Mouse (Mus musculus) embryonic facial prominence, embryonic 14.5 days (tissue): ENCODE results near the gene Dock4. TPM values are rescaled to one million over a fixed set of nuclear protein-coding genes. Genes with fewer than 3 reads are reported as not detected.

Experiments
- ATAC-seq: fragments of 200-750 bp; cut with Nextera tagmentation; 2 replicates; pipeline ENCODE4 v1.8.0; 2017; ENCODE audit warnings: low read depth, moderate number of reproducible peaks, moderate TSS enrichment
- DNase-seq: peaks from one replicate; pipeline ENCODE4 v3.0.0-alpha.2; 2015; ENCODE audit warnings: low spot score
- H3K27ac ChIP-seq: fragments of 300-500 bp; sonication (generic); replicated peaks from 2 replicates; pipeline ENCODE4 v1.5.1; 2014; ENCODE audit warnings: low read depth, mild to moderate bottlenecking, low read length, moderate library complexity
- H3K27me3 ChIP-seq: fragments of 300-500 bp; sonication (generic); replicated peaks from 2 replicates; pipeline ENCODE4 v1.6.1; 2014; ENCODE audit warnings: low read length; ENCODE audit not compliant: control insufficient read depth, insufficient read depth
- H3K36me3 ChIP-seq: fragments of 300-500 bp; sonication (generic); 2 replicates; pipeline ENCODE4 v1.6.1; 2014; ENCODE audit warnings: low read length, mixed read lengths; ENCODE audit not compliant: control insufficient read depth, insufficient read depth
- H3K4me1 ChIP-seq: fragments of 300-500 bp; sonication (generic); 2 replicates; pipeline ENCODE4 v1.6.1; 2014; ENCODE audit warnings: antibody characterized with exemption, low read length; ENCODE audit not compliant: control insufficient read depth, insufficient read depth
- H3K4me2 ChIP-seq: fragments of 300-500 bp; sonication (generic); 2 replicates; pipeline ENCODE4 v1.6.1; 2014; ENCODE audit warnings: low read depth, mild to moderate bottlenecking, low read length, moderate library complexity, mixed read lengths
- H3K4me3 ChIP-seq: fragments of 300-500 bp; sonication (generic); 2 replicates; pipeline ENCODE4 v1.5.1; 2014; ENCODE audit warnings: low read depth, mild to moderate bottlenecking, low read length
- H3K9ac ChIP-seq: fragments of 300-500 bp; sonication (generic); 2 replicates; pipeline ENCODE4 v1.6.1; 2014; ENCODE audit warnings: low read depth, mild to moderate bottlenecking, low read length, moderate library complexity, mixed read lengths
- H3K9me3 ChIP-seq: fragments of 300-500 bp; sonication (generic); 2 replicates; pipeline ENCODE4 v1.6.1; 2016; ENCODE audit warnings: low read length; ENCODE audit not compliant: control insufficient read depth
- WGBS: fragments of 180-500 bp; shearing (Covaris S2); extraction: QIAGEN DNeasy Blood & Tissue Kit; methylation state at CpG from one replicate; pipeline ENCODE4 v1.1.7; 2014; 5-methylcytosine and 5-hydroxymethylcytosine counted together
- polyA plus RNA-seq: library from polyadenylated mRNA; unstranded; fragments of >200 nt; fragmentation: Nextera tagmentation; extraction: Ambion mirVana; gene quantifications from 2 replicates; pipeline ENCODE4 v1.2.1, GENCODE M21; 2014

Dock4 gene
- polyA plus RNA-seq, 1 experiment from 2014 or later: 9.2 TPM

DNA sequence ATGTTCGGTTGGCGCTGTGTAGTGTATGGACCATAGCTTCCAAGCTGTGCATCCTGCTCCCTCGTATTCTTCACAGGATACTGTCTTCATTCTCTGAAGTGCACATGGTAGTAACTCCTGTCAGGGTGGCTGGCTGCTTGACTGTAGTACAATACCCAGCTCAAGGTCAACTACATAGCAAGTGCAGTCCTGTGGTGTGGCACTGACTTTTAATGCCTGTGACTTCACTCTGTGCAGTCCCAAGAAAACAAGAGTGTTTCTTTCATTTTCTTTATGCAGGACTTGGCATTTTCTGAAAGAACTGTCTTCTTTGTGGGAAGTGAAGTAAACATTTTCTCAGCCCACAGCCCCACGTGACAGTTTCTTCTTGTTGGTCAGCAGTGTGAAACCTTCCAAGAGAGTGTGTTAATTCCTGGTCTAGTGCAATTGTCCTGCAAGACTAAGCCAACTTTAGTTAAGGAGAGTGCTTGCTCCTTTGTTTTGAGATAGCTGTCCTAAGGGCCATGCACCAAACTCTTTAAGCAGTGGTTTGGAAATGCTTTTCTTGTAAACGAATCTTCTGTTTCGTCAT is 109.3 kb downstream of the Dock4 start:
- no peaks in the 10 kb centered on the region for H3K27me3 ChIP-seq
- no peak overlapping the region for H3K9ac ChIP-seq
- no peaks in the 10 kb centered on the region for H3K9me3 ChIP-seq
- no peak for DNase-seq
- WGBS: 90% methylated on average over 6 of the region's 6 CpGs
- no peak for ATAC-seq
- H3K4me3 ChIP-seq: no peak overlapping the region
- no peaks in the 10 kb centered on the region for H3K4me1 ChIP-seq
- H3K36me3 ChIP-seq: no peaks in the 10 kb centered on the region
- no peak overlapping the region for H3K4me2 ChIP-seq
- H3K27ac ChIP-seq: no peak overlapping the region

DNA sequence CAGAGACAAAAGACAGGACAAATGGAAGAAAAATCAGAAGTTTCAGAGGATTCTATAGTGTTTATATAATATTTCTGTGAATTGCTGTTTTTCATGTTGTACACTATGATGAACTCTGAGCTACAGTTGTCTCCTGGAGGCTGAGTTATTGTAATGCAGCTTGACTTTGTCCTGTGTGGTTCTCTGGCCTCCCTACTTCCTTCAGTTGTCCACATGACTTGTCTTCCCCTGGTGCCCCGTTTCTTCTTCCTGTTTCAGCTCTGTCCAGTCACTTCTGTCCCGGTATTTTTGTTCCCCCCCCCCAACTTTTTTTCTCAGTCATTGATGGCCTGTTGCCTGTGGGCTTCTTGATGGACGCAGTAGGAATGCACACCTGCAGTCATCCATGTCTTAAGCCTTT is 112.8 kb downstream of the Dock4 start:
- 66% methylated on average over 3 of the region's 3 CpGs for WGBS
- H3K27me3 ChIP-seq: no peaks in the 10 kb centered on the region
- no peak overlapping the region for H3K4me3 ChIP-seq
- no peaks in the 10 kb centered on the region for H3K9me3 ChIP-seq
- DNase-seq (no peak), ATAC-seq (no peak)
- no peak overlapping the region for H3K9ac ChIP-seq
- no peaks in the 10 kb centered on the region for H3K36me3 ChIP-seq
- H3K27ac ChIP-seq: no peak overlapping the region
- no peak overlapping the region for H3K4me2 ChIP-seq
- H3K4me1 ChIP-seq: no peaks in the 10 kb centered on the region

DNA sequence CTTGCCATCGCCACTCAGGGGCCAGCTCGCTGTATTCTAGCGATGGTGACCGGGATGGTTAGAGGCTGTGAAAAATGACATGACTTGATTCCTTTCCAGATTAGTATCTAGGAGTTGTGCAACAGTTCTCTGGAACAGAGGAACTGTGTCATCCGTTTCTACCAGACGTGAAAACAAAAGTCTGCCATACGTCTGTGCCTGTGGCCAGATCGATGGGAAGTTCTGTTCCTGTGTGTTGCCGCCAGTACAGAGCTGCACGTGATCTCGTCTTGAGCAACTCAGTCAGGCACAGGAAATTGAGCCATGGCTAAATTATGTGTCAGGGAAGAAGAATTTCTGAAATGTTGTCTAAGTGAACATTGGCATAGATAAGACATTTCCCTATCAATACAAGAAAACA is 113.4 kb downstream of the Dock4 start:
- WGBS: 79% methylated on average over 11 of the region's 11 CpGs
- no peak for ATAC-seq
- DNase-seq: peak; percentile 39

DNA sequence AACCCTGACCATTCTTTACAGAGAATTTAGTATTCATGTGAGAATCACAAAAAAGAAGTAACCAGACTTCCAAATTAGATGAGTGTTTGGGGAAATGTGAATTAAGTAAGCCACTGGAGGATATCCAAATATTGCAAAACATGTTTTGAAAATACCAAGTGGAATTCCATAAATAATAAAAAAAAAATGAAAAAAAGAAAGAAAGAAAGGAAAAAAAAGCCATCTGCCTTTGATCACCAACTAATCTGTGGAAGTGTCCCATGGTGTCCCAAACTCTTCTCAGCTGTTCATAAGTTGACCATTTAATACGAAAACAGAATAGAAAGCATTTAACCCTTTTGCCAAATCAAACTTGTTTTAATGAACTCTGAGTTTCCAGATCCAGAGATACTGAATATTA is 118.0 kb downstream of the Dock4 start:
- Histone ChIP-seq H3K36me3 (no peaks in the 10 kb centered on the region), H3K9me3 (no peaks in the 10 kb centered on the region), H3K4me1 (0 out of 2 replicates have a peak, but pooled peaks cover 8% of the 10 kb centered on the region), H3K9ac (no peak overlapping the region), H3K4me3 (no peak overlapping the region), H3K4me2 (no peak overlapping the region), H3K27ac (no peak overlapping the region), H3K27me3 (no peaks in the 10 kb centered on the region)
- ATAC-seq: no peak
- WGBS: 42% methylated on average over 1 of the region's 1 CpGs
- DNase-seq: no peak

More for the DNA sequence above, 113.4 kb downstream of the Dock4 start:
- no peaks in the 10 kb centered on the region for H3K9me3 ChIP-seq
- no peak overlapping the region for H3K9ac ChIP-seq
- no peaks in the 10 kb centered on the region for H3K36me3 ChIP-seq
- H3K27me3 ChIP-seq: no peaks in the 10 kb centered on the region
- H3K4me3 ChIP-seq: no peak overlapping the region
- H3K4me2 ChIP-seq: no peak overlapping the region
- no peaks in the 10 kb centered on the region for H3K4me1 ChIP-seq
- no peak overlapping the region for H3K27ac ChIP-seq

DNA sequence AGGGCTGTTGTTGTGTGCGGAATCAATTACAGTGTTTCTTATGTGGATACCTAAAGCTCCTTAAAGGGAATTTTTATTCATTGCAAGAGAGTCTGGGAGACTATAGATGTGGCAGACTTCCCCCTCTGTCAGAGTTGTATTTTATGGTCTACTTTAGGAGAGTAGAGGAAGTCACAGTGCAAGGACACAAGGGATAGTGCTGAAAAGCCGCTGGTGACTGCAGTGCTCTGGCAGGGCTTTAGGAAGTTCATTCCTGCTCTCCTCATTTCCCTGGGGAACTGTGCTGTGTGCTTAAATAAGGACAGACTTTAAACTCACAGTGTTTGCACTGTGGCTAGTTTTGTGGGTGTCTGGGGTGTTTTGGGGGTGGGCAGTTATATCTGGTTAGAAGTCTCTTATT is 118.5 kb downstream of the Dock4 start:
- ATAC-seq (no peak), DNase-seq (peak; percentile 55)
- Histone ChIP-seq H3K9ac (no peak overlapping the region), H3K36me3 (no peaks in the 10 kb centered on the region), H3K4me1 (0 out of 2 replicates have a peak, but pooled peaks cover 9% of the 10 kb centered on the region), H3K27ac (no peak overlapping the region), H3K9me3 (no peaks in the 10 kb centered on the region), H3K4me3 (no peak overlapping the region), H3K4me2 (no peak overlapping the region), H3K27me3 (no peaks in the 10 kb centered on the region)
- 61% methylated on average over 2 of the region's 2 CpGs for WGBS

DNA sequence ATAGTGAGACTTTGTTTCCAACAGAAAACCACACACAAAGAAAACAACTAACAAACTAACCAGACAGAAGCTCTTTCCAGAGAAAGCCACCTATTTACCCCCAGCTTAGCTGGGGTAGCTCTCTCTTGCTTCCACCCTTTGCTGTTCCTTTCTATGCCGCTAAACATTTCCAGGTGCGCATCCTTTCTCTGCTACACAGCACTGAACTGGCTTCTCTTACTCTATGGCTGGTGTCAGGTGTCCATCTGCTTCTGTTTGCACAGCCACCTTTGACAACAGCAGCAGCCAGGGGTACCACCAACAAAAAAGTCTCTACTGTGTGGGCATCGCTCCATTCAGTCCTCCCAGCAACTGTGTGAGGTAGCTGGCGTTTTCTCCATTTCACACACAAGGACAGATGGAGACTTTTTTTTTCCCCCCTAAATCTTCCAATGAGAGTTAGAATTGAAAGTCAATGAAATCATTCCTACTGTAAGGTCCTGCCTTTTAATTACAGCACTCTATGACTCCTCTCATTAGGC is 122.7 kb downstream of the Dock4 start:
- ATAC-seq (peak; percentile 26; the same call in 1 of the 2 replicates), DNase-seq (no peak)
- no peaks in the 10 kb centered on the region for H3K9me3 ChIP-seq
- H3K27me3 ChIP-seq: no peaks in the 10 kb centered on the region
- 0 out of 2 replicates have a peak, but pooled peaks cover 9% of the 10 kb centered on the region for H3K4me1 ChIP-seq
- no peak overlapping the region for H3K27ac ChIP-seq
- H3K4me3 ChIP-seq: no peak overlapping the region
- no peak overlapping the region for H3K4me2 ChIP-seq
- no peaks in the 10 kb centered on the region for H3K36me3 ChIP-seq
- no peak overlapping the region for H3K9ac ChIP-seq
- 44% methylated on average over 4 of the region's 4 CpGs for WGBS

DNA sequence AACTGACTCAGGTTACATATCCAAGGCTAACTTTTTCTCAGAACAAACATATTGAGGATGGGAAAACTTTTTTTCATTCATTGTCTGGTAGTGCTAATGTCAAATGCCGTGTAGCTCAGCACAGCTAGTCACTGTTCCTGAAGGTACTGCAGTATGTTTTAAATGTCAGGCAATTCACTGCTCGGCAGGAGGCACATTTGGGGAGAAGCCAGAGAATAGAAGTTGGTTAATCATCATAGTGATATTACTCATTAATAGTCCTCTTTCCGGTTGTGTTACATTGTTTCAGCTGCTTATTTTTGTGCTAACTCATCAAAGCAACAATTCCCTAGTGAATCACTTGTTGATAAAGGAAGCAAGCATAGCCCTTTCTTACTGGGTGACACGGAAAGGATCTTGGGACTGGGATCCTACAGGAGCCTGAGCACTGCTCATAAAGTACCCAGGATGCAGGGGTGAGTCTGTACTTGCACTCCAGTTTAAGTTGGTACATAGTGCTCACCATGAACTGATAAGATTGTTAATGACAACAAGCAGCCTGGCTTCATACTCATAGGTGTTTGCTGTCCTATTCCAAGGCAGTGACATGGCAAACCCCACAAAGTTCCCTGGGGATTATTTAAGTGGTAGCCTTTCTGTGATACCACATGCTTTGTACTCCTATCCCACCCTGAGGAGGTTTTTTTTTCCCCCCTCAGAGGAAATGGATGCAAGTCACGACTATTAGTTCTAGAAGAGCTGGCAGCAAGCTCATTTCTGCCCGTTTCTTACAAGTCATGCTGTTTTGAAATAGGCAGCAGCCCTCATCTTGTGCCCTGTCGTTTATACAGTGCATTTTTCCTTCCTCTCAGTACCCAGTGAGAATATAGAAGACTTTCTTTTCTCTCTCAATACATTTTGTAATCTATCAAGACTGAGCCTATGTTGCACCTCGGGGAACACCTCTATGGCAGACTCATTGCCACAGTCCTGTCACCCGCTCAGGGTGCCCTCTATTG is 123.5 kb downstream of the Dock4 start:
- Histone ChIP-seq H3K4me3 (no peak overlapping the region), H3K9ac (no peak overlapping the region), H3K4me2 (no peak overlapping the region), H3K36me3 (no peaks in the 10 kb centered on the region), H3K27me3 (no peaks in the 10 kb centered on the region), H3K9me3 (no peaks in the 10 kb centered on the region), H3K27ac (no peak overlapping the region), H3K4me1 (0 out of 2 replicates have a peak, but pooled peaks cover 9% of the 10 kb centered on the region)
- WGBS: 55% methylated on average over 9 of the region's 9 CpGs
- DNase-seq (no peak), ATAC-seq (no peak)

DNA sequence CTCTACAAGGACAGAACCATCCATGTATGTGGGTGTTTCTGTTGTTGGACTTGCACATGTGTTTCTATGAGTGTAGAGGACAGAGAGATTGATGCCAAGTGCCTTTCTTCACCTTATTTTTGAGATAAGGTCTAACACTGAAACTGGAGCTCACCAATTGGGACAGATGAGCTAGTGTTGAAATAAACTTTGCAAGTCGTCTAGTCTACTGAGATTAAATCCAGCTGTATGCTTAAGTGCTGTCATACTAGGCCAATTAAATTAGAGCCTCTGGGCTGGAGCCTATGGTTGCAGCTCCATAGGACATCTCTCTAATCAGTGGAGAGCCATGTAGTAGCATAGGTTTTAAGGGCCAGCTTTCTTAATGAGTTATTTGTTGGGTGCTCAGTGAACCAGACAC is 124.5 kb downstream of the Dock4 start:
- DNase-seq: no peak
- WGBS: 7% methylated on average over 1 of the region's 1 CpGs
- no peak for ATAC-seq

More for the DNA sequence above, 124.5 kb downstream of the Dock4 start:
- Histone ChIP-seq H3K27me3 (no peaks in the 10 kb centered on the region), H3K4me2 (no peak overlapping the region), H3K9ac (no peak overlapping the region), H3K27ac (no peak overlapping the region), H3K9me3 (no peaks in the 10 kb centered on the region), H3K4me1 (0 out of 2 replicates have a peak, but pooled peaks cover 9% of the 10 kb centered on the region), H3K4me3 (no peak overlapping the region), H3K36me3 (no peaks in the 10 kb centered on the region)
